Mouse (Mus musculus) heart, embryonic 15.5 days (tissue): ENCODE results near the gene Fabp3. TPM values are rescaled to one million over a fixed set of nuclear protein-coding genes. Genes with fewer than 3 reads are reported as not detected.

Source experiments
- ATAC-seq: fragments of 200-750 bp; cut with Nextera tagmentation; replicated peaks from 2 replicates; pipeline ENCODE4 v1.8.0; 2017; ENCODE audit warnings: low read depth, moderate TSS enrichment; ENCODE audit not compliant: insufficient number of reproducible peaks, insufficient read depth, low FRiP score
- H3K27ac ChIP-seq: fragments of 300-500 bp; sonication (generic); 2 replicates; pipeline ENCODE4 v1.5.1; 2015; ENCODE audit warnings: mild to moderate bottlenecking, inconsistent platforms
- H3K27me3 ChIP-seq: fragments of 300-500 bp; sonication (generic); 2 replicates; pipeline ENCODE4 v1.6.1; 2015; ENCODE audit warnings: inconsistent platforms
- H3K36me3 ChIP-seq: fragments of 300-500 bp; sonication (generic); 2 replicates; pipeline ENCODE4 v1.6.1; 2015; ENCODE audit warnings: mild to moderate bottlenecking, inconsistent platforms
- H3K4me1 ChIP-seq: fragments of 300-500 bp; sonication (generic); replicated peaks from 2 replicates; pipeline ENCODE4 v1.6.1; 2015; ENCODE audit warnings: inconsistent platforms
- H3K4me2 ChIP-seq: fragments of 300-500 bp; sonication (generic); 2 replicates; pipeline ENCODE4 v1.6.1; 2015; ENCODE audit warnings: inconsistent platforms, mild to moderate bottlenecking, moderate library complexity
- H3K4me3 ChIP-seq: fragments of 300-500 bp; sonication (generic); 2 replicates; pipeline ENCODE4 v1.5.1; 2015; ENCODE audit warnings: mild to moderate bottlenecking, inconsistent platforms
- H3K9ac ChIP-seq: fragments of 300-500 bp; sonication (generic); 2 replicates; pipeline ENCODE4 v1.6.1; 2015; ENCODE audit warnings: mild to moderate bottlenecking, inconsistent platforms
- H3K9me3 ChIP-seq: fragments of 300-500 bp; sonication (generic); replicated peaks from 2 replicates; pipeline ENCODE4 v1.6.1; 2016; ENCODE audit warnings: inconsistent platforms
- WGBS: fragments of 180-500 bp; shearing (Covaris S2); methylation state at CpG from one replicate; pipeline ENCODE4 v1.1.7; 2015; ENCODE audit warnings: mixed read lengths; 5-methylcytosine and 5-hydroxymethylcytosine counted together
- polyA plus RNA-seq: library from polyadenylated mRNA; unstranded; fragments of >200 nt; fragmentation: Nextera tagmentation; extraction: Ambion mirVana; gene quantifications from 2 replicates; pipeline ENCODE4 v1.2.1, GENCODE M21; 2015

The Fabp3 gene
- polyA plus RNA-seq, 1 experiment from 2014 or later, result 1,729 TPM

GRCm38 (mm10) chr4:130274346-130275015 lies 33.9 kb upstream of the Fabp3 start:
- Histone ChIP-seq H3K27me3 (peaks cover 84% of the 10 kb centered on the region), H3K9ac (peak overlapping the region; percentile 56), H3K27ac (peak overlapping the region; percentile 5; the same call in 1 of the 2 replicates), H3K9me3 (no peaks in the 10 kb centered on the region), H3K4me1 (peaks cover 16% of the 10 kb centered on the region), H3K4me3 (peak overlapping the region; percentile 59), H3K4me2 (peak overlapping the region; percentile 98), H3K36me3 (no peaks in the 10 kb centered on the region)
- WGBS, result under 1% methylated on average over 28 of the region's 29 CpGs
- ATAC-seq, result no peak

GRCm38 (mm10) chr4:130275016-130275822 lies 33.2 kb upstream of the Fabp3 start:
- H3K27me3 ChIP-seq, result peaks cover 86% of the 10 kb centered on the region
- H3K4me3 ChIP-seq, result peak overlapping the region; percentile 59
- H3K4me2 ChIP-seq, result peak overlapping the region; percentile 98
- peak overlapping the region; percentile 56 for H3K9ac ChIP-seq
- peaks cover 16% of the 10 kb centered on the region for H3K4me1 ChIP-seq
- WGBS, result 1% methylated on average over 62 of the region's 62 CpGs
- H3K9me3 ChIP-seq, result no peaks in the 10 kb centered on the region
- H3K27ac ChIP-seq, result no peak overlapping the region
- ATAC-seq, result 0 out of 2 replicates have a peak, but pooled peaks have one; percentile 27
- no peaks in the 10 kb centered on the region for H3K36me3 ChIP-seq

DNA sequence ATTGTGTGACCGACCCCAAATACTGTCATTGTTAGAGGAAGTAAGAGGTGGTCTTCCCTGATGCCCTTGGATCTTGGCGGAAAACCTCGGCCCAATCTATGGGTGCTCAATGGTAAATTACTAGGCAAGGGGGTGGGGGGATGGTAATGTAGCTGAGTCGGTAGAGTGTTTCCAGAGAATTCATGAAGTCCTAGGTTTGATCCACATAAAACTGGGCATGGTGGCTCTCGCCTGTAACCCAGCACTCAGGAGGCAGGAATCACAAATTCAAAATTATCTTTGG lies 32.6 kb upstream of the Fabp3 start:
- 54% methylated on average over 5 of the region's 5 CpGs for WGBS
- no peak overlapping the region for H3K27ac ChIP-seq
- ATAC-seq, result no peak
- peaks cover 86% of the 10 kb centered on the region for H3K27me3 ChIP-seq
- peaks cover 16% of the 10 kb centered on the region for H3K4me1 ChIP-seq
- no peaks in the 10 kb centered on the region for H3K36me3 ChIP-seq
- no peak overlapping the region for H3K9ac ChIP-seq
- peak overlapping the region; percentile 98; the same call in 1 of the 2 replicates for H3K4me2 ChIP-seq
- no peak overlapping the region for H3K4me3 ChIP-seq
- no peaks in the 10 kb centered on the region for H3K9me3 ChIP-seq

DNA sequence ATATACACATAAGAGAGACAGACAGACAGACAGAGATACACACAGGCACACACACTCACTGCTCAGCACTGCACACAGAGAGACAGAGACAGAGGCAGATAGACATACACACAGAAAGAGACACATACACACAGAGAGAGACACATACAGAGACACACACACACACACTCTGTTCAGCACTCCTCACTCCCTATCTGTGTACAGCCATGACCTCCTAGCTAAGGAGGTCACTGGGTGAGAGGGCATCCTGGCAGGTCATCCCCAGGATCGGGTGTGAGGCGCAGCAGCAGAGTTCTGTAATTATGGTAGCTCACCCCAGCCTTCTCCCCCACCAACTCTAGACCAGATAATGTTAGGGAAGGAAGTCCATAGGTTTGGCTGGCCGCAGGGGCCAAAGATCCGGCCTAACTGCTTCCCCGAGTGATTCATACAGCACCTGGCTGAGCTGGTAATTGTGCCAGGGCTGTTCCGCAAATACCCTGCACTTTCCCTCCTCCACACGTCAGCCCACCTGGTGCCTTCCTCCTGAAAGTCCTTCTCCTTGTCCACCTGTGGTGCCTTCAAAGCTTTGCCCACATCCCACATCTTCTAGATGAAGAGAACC lies 31.7 kb upstream of the Fabp3 start:
- no peak overlapping the region for H3K27ac ChIP-seq
- H3K9ac ChIP-seq, result no peak overlapping the region
- H3K27me3 ChIP-seq, result peaks cover 77% of the 10 kb centered on the region
- WGBS, result 57% methylated on average over 7 of the region's 7 CpGs
- no peaks in the 10 kb centered on the region for H3K9me3 ChIP-seq
- H3K4me2 ChIP-seq, result no peak overlapping the region
- no peak overlapping the region for H3K4me3 ChIP-seq
- ATAC-seq, result no peak
- peaks cover 16% of the 10 kb centered on the region for H3K4me1 ChIP-seq
- H3K36me3 ChIP-seq, result no peaks in the 10 kb centered on the region

- no peak within 1 kb of the TSS for H3K27ac ChIP-seq
- peaks cover 57% of the 10 kb centered on the region for H3K27me3 ChIP-seq
- ATAC-seq, result no peak
- H3K4me2 ChIP-seq, result no peak within 1 kb of the TSS
- H3K9me3 ChIP-seq, result no peaks in the 10 kb centered on the region
- peaks cover 14% of the 10 kb centered on the region for H3K4me1 ChIP-seq
- H3K36me3 ChIP-seq, result no peaks in the 10 kb centered on the region
- 64% methylated on average over 2 of the region's 2 CpGs for WGBS
- H3K4me3 ChIP-seq, result no peak within 1 kb of the TSS
- H3K9ac ChIP-seq, result no peak within 1 kb of the TSS
Measured at GRCm38 (mm10) chr4:130279105-130279504, 29.3 kb upstream of the Fabp3 start, which contains the start of gene Serinc2. Gene Serinc2, minus strand, starts transcription at chr4:130279205.

DNA sequence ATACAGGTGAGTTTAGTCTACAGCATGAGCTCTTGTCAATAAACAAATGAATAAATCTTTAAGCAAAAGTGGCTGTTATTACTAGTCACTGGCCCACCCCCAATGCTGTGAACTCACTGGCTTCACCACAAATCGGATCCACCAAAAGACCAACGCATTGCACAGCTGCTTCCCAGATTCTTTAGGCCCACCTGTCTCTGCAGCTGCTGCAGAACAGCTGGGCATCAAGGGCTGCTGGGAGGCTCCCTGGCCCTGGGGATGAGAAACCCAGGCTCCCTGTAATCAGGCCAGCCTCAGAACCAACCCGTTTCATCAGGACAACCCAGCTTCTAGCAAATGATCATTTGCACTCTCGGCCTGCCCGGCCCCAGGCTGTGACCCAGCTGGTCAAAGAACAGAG lies 25.5 kb upstream of the Fabp3 start:
- Histone ChIP-seq H3K4me2 (no peak overlapping the region), H3K27me3 (peaks cover 36% of the 10 kb centered on the region), H3K4me3 (no peak overlapping the region), H3K27ac (no peak overlapping the region), H3K9me3 (no peaks in the 10 kb centered on the region), H3K4me1 (no peaks in the 10 kb centered on the region), H3K9ac (no peak overlapping the region), H3K36me3 (no peaks in the 10 kb centered on the region)
- no peak for ATAC-seq
- WGBS, result 72% methylated on average over 5 of the region's 5 CpGs

DNA sequence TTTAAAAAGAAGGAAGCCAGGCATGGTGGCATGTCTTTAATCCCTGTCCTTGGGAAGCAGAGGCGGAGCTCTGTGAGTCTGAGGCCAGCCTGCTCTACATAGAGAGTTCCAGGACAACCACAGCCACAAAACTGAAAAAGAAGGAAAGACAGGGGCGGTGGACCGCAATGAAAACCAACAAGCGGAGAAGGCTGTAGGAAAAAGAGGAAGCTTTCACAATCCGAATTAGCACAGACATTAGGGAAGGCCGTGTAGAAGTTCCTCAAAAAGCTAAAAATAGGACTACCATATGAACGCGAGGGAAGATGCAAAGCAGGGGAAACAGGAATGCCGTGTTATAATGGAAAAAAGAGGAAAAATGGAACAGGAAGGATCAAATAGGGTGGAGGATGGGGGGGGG lies 24.6 kb upstream of the Fabp3 start:
- Histone ChIP-seq H3K9me3 (no peaks in the 10 kb centered on the region), H3K4me1 (no peaks in the 10 kb centered on the region), H3K4me3 (no peak overlapping the region), H3K9ac (no peak overlapping the region), H3K27ac (no peak overlapping the region), H3K36me3 (no peaks in the 10 kb centered on the region), H3K27me3 (peaks cover 27% of the 10 kb centered on the region), H3K4me2 (no peak overlapping the region)
- WGBS, result 61% methylated on average over 9 of the region's 9 CpGs
- ATAC-seq, result no peak

DNA sequence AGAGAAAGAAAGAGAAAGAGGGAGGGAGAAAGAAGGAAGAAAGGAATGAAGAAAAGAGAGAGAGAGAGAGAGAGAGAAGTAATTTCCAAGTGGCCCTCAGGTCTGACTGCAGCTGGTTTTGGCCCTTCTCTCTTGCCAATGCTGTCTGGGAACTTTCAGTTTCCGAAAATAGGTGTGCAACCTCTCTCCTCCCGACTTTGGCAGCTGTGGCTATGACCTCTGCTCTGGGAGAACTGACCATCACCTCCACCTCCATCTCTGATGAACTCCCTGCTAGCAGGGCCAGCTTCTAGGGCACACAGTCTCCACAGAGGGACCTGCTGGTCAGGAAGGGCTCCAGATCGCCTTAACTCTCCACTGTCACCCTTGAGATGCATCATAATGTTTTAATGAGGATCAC lies 21.9 kb upstream of the Fabp3 start:
- no peaks in the 10 kb centered on the region for H3K9me3 ChIP-seq
- H3K9ac ChIP-seq, result no peak overlapping the region
- no peaks in the 10 kb centered on the region for H3K4me1 ChIP-seq
- no peak overlapping the region for H3K4me3 ChIP-seq
- no peaks in the 10 kb centered on the region for H3K36me3 ChIP-seq
- peaks cover 19% of the 10 kb centered on the region; the same call in 1 of the 2 replicates for H3K27me3 ChIP-seq
- no peak overlapping the region for H3K4me2 ChIP-seq
- H3K27ac ChIP-seq, result no peak overlapping the region
- no peak for ATAC-seq
- WGBS, result 29% methylated on average over 3 of the region's 3 CpGs

DNA sequence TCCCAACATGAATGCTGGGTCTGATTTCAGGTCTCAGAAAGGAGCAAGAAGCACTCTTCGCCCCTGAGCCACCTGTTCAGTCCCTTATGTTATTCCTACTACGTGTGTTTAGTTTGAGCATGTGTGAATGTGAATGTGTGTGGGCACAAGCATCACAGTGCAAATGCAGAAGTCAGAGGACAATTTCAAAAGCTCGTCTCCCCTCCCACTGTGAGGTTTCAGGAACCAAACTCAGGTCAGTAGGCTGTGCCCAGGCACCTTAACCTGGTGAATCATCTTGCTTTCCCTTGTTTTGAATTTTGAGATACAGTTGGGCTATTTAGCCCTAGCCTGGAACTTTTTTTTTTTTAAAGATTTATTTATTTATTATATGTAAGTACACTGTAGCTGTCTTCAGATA lies 18.6 kb upstream of the Fabp3 start:
- Histone ChIP-seq H3K4me1 (peaks cover 3% of the 10 kb centered on the region; the same call in 1 of the 2 replicates), H3K36me3 (no peaks in the 10 kb centered on the region), H3K9me3 (no peaks in the 10 kb centered on the region), H3K27me3 (peaks cover 19% of the 10 kb centered on the region; the same call in 1 of the 2 replicates), H3K9ac (no peak overlapping the region), H3K27ac (no peak overlapping the region), H3K4me3 (no peak overlapping the region), H3K4me2 (no peak overlapping the region)
- 74% methylated on average over 3 of the region's 3 CpGs for WGBS
- no peak for ATAC-seq

- Histone ChIP-seq H3K9me3 (no peaks in the 10 kb centered on the region), H3K9ac (no peak overlapping the region), H3K4me1 (peaks cover 13% of the 10 kb centered on the region), H3K27ac (no peak overlapping the region), H3K4me2 (no peak overlapping the region), H3K27me3 (peaks cover 9% of the 10 kb centered on the region; the same call in 1 of the 2 replicates), H3K4me3 (no peak overlapping the region), H3K36me3 (no peaks in the 10 kb centered on the region)
- peak; percentile 63; the same call in 1 of the 2 replicates for ATAC-seq
- 3% methylated on average over 4 of the region's 4 CpGs for WGBS
Measured at GRCm38 (mm10) chr4:130292271-130292670, 16.1 kb upstream of the Fabp3 start.

DNA sequence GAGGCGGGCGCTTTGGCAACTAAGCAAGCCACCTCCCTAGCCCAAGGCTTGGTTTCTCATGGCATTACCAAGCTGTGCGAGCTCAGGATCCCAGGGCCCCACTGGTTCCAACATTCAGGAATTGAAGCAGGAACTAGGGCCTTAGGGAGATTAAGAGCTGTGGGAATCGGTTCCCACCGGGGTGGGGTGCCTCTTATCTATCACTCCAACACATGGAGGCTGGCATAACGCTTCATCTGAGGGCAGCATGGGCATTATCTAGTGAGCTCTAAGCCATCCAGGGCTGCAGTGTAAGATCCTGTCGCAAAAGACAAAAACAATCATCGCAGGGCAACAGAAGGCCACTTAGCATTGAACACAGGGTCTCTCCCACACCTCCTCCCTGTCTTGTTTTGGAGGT lies 13.9 kb upstream of the Fabp3 start:
- H3K4me3 ChIP-seq, result no peak overlapping the region
- 0 out of 2 replicates have a peak, but pooled peaks cover 4% of the 10 kb centered on the region for H3K27me3 ChIP-seq
- ATAC-seq, result no peak
- no peak overlapping the region for H3K4me2 ChIP-seq
- peaks cover 23% of the 10 kb centered on the region for H3K4me1 ChIP-seq
- H3K36me3 ChIP-seq, result no peaks in the 10 kb centered on the region
- 70% methylated on average over 8 of the region's 8 CpGs for WGBS
- no peak overlapping the region for H3K9ac ChIP-seq
- no peak overlapping the region for H3K27ac ChIP-seq
- H3K9me3 ChIP-seq, result no peaks in the 10 kb centered on the region
